Mouse (Mus musculus): ENCODE data around the gene Epor. TPM values are rescaled to one million over a fixed set of nuclear protein-coding genes. Genes with fewer than 3 reads are reported as not detected.

Epor gene
- polyA plus RNA-seq, 1 experiment: 2.1 TPM

DNA sequence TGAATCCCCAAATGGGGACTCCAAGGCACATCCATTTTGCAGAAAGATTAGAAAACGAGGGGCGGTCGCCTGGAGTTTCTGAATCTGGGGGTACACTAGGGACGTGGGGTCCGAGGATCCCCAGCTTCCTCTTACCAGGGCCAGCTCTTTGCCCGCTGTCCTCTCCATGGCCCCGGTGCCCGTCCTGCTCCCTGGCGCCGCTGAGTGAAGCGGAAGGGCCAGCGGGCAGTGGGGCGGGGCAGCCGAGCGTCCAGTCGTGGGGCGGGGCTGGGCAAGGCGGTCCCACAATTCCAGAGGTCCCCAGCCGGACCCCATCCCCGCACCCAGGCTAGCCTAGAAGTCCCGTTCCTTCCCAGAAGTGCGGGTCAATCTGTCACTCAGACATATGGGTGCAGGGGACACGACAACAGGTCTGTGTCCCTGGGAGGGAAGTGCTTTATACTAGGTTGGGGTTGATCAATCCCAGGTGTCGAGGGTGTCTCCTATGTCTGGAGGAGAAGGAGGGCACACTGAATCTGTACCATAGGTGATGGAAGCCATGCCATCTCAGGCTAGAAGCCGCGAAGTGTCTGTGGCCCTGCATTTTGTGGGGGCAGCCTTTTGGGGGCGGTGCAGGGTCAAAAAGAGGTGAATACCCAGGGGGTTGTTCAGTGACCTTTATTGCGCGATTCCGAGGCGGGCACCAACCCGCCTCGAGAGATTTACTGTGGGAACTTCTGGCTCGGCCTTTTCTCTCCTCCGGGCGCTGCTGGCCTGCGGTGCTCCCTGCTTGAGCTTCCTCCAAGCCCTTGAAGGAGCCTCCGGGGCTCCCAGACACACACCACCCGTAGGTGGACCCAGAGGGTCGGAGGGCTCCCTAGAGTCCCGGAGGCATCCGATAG, 26.2 kb upstream of the Epor start, which contains the start of gene Rgl3:
Gene Rgl3, minus strand, starts transcription at position 217 of the 881 bp plus-strand sequence.
- no peak for TF ChIP-seq CTCF (IDR thresholded peaks at IDR 0.05; ENCODE audit: borderline replicate concordance, extremely low read depth, insufficient read depth, insufficient read length)
- TF ChIP-seq POLR2A (IDR thresholded peaks at IDR 0.05; ENCODE audit: borderline replicate concordance, extremely low read depth, insufficient read depth, insufficient read length, poor library complexity, severe bottlenecking): no peak
- no peak for DNase-seq (ENCODE audit: low read depth)

DNA sequence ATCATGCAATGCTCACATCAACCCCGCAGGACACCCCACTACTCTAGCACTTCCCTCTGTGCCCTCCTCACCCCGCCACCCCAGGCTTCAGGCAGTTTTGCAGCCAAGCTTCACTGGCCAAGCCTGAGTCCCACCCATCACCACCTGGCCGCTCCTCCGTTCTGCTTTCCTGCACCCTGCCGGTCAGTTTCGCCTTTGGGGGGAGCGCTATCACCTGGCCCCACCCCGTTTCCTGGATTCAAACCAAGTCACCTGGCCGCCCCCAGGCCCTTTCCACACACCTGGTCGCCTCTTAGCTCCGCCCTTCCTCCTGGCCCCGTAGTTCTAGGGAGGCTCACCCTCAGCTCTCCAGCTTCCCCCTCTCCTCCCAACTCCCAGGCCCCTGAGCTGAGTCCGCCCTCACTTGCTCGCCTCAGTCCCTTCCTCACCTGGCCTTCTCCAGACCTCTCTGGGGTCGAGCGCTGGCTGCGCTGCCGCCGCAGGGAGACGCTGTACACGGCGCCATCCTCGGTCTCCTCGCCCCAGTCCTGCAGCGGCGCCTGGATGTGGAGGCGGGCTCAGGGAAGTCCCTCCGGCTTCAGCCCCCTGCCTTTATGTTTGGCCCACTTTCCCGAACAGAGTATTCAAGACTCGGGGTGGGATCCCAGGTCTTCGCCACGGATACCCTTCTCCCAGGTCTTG, 25.3 kb upstream of the Epor start:
- no peak for DNase-seq (ENCODE audit: low read depth)
- TF ChIP-seq POLR2A (IDR thresholded peaks at IDR 0.05; ENCODE audit: borderline replicate concordance, extremely low read depth, insufficient read depth, insufficient read length, poor library complexity, severe bottlenecking) (no peak), CTCF (IDR thresholded peaks at IDR 0.05; ENCODE audit: borderline replicate concordance, extremely low read depth, insufficient read depth, insufficient read length) (no peak)

DNA sequence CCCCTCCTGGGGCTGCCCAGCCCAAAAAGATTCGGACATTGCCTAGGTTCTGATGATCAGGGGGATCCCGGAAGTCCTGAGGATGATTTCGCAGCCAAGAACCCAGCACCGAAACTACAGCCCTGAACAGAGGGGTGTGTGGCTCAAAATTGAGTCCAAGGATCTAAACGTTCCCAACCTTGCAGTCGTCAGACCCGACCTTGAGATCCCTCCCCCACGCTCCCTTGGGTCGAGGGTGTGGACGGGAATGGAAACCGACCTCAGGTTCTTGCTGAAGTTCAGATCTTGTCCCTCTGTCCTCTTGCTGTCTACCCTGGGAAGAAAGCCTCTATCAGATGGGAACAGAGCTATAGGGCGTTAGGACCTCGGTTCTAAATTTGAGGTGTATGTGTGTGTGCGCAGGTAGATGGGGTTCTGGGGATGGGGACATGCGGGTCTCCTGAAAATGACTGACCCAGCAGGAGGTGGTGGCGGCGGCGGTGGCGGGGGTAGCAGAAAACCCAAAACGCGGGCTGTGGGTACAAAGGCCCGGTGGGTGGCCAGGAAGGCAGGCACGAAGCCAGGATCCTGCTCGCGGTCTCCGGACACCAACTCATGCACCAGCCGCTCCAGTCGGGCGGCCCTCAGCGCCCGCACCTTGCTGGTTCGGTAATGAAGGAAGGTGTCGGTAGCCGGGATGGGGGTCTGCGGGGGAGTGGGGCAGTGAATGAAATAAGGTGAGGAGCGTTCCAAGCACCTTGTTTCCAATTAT, 24.5 kb upstream of the Epor start:
- no peak for TF ChIP-seq CTCF (IDR thresholded peaks at IDR 0.05; ENCODE audit: borderline replicate concordance, extremely low read depth, insufficient read depth, insufficient read length)
- TF ChIP-seq POLR2A (IDR thresholded peaks at IDR 0.05; ENCODE audit: borderline replicate concordance, extremely low read depth, insufficient read depth, insufficient read length, poor library complexity, severe bottlenecking): no peak
- DNase-seq (ENCODE audit: low read depth): no peak

DNA sequence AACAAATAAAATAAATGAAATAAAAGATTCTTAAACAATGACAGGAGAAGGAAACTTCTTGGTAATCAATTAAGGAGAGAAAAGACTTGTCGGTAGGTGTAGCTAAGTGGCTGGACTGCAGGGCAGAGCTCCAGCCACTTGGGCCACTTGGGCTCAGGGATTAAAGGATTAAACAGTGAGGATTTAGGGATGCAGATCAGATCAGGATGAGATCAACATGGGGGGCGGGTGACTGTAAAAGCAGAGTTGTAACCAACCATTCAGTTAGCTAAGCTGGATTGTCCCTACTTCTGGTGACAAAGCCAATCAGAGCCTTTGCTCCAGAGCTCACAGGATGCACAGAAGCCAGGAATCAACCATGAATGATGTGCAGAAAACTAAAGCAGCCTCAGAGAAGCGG, 20.6 kb upstream of the Epor start:
- peak; percentile 34 for DNase-seq (ENCODE audit: low read depth)

DNA sequence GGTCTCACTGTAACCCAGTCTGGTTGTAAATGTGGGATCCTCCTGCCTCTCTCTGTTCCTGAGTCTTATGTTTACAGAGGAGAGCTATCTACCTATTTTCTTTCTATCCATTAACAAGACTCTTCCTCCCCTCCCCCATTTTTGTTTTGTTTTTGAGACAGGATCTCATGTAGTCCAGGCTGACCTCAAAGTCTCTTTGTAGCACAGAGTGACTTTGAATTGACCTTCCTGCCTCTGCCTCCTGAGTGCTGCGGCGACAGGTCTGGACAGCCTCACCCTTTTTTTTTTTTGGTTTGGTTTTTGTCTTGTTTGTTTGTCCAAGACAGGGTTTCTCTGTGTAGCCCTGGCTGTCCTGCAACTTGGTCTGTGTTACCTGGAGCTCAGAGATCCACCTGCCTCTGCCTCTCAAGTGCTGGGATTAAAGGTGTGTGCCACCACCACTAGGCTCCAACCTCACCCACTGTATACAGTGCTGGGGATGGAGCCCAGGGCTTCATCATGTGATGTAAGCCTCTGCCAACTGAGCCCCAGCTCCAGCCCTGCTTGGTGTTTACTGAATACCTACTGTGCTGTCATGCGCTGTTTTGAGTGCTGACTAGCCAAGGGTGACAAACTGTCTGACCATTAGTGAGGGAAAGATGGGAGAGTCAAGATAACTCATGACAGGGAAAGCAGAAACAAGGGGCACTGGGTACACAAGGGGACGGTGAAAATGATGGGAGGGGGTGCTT, 15.3 kb upstream of the Epor start:
- TF ChIP-seq CTCF (IDR thresholded peaks at IDR 0.05; ENCODE audit: borderline replicate concordance, extremely low read depth, insufficient read depth, insufficient read length) (no peak), POLR2A (IDR thresholded peaks at IDR 0.05; ENCODE audit: borderline replicate concordance, extremely low read depth, insufficient read depth, insufficient read length, poor library complexity, severe bottlenecking) (no peak)
- no peak for DNase-seq (ENCODE audit: low read depth)

More for the DNA sequence above, 20.6 kb upstream of the Epor start:
- TF ChIP-seq POLR2A (IDR thresholded peaks at IDR 0.05; ENCODE audit: borderline replicate concordance, extremely low read depth, insufficient read depth, insufficient read length, poor library complexity, severe bottlenecking) (no peak), CTCF (IDR thresholded peaks at IDR 0.05; ENCODE audit: borderline replicate concordance, extremely low read depth, insufficient read depth, insufficient read length) (no peak)

DNA sequence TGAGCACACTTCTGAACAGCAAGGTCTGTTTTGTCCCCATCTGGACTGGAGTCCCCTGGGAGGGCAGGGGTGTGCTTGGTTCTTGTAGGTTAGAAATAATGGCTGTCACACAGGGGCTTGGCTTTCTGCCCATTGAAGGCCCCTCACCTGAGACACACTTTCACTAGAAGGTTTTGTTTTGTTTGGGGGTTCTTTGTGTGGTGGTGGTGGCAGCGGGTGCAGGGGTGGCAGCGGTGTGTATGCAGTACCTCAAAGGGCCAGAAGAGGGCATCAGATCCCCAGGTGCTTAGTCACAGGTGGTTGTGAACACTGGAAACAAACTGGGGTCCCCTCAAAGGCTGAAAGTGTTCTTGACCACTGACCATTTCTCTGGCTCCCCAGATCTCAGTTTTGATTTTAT, 14.7 kb upstream of the Epor start:
- peak; percentile 68 for TF ChIP-seq CTCF (IDR thresholded peaks at IDR 0.05; ENCODE audit: borderline replicate concordance, extremely low read depth, insufficient read depth, insufficient read length)
- no peak for TF ChIP-seq POLR2A (IDR thresholded peaks at IDR 0.05; ENCODE audit: borderline replicate concordance, extremely low read depth, insufficient read depth, insufficient read length, poor library complexity, severe bottlenecking)
- DNase-seq (ENCODE audit: low read depth): no peak

DNA sequence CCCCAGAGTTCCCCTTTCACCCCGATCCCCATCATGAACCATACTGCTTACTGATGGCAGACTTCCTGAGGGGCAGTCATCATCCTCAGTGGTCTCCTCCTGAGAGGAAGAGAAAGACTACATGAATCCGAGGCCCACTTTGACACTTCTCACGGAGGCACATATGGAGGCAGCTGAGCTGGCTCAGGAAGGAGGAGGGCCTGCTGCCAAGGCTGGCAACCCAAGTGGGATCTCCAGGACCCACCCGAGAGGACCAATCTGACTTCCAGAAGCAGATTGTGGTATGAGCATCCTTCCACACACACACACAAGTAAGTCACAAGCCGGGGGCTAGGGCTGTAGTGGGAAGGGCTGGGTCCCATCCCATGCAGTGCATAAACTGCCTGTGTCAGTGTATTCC, 14.0 kb upstream of the Epor start:
- DNase-seq (ENCODE audit: low read depth): peak; percentile 61
- TF ChIP-seq CTCF (IDR thresholded peaks at IDR 0.05; ENCODE audit: borderline replicate concordance, extremely low read depth, insufficient read depth, insufficient read length) (no peak), POLR2A (IDR thresholded peaks at IDR 0.05; ENCODE audit: borderline replicate concordance, extremely low read depth, insufficient read depth, insufficient read length, poor library complexity, severe bottlenecking) (no peak)

DNA sequence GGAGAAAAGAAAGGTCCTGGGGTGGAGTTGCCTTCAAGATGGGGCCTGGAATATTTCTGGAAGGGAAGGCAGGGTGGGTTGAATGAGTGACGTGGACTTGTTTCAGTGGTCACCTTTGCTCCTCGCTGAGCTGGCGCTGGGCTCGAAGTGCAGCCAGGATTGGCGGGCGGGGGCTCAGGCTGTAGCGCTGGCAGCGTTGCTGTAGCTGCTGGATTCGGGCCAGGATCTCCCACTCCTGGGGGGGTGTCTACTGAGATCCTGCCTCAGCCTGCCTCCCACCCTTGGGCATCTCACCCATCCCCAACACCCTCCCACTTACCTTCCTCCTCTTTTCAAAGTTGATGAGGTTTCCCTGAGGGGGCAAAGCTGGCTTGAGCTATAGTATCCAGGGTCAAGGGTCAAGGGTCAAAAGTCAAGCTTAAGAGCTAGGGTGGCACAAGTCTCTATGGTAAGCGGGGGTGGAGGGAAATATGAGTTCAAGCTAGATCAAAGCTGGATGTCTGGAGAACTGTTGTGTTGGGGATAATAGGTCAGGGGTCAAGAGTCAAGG, 13.4 kb upstream of the Epor start:
- TF ChIP-seq POLR2A (IDR thresholded peaks at IDR 0.05; ENCODE audit: borderline replicate concordance, extremely low read depth, insufficient read depth, insufficient read length, poor library complexity, severe bottlenecking) (no peak), CTCF (IDR thresholded peaks at IDR 0.05; ENCODE audit: borderline replicate concordance, extremely low read depth, insufficient read depth, insufficient read length) (no peak)
- DNase-seq (ENCODE audit: low read depth): peak; percentile 35

DNA sequence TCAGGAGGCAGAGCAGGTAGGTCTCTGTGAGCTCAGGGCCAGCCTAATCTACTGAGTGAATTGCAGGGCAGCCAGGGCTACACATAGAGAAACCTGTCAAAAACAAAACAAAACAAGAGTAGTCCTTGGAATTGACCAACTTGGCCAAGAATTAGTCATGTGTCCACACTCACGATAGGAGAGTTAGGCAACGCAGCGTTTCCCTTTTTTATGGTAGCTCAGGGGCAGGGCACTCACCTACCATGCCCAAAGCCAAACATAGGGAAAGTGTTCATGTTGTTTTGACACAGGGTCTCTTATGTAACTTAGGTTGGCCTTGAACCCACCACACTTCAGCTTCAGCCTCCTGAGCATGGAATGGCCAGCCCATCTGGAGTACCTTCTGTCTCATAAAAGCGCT, 6.0 kb upstream of the Epor start:
- TF ChIP-seq POLR2A (IDR thresholded peaks at IDR 0.05; ENCODE audit: borderline replicate concordance, extremely low read depth, insufficient read depth, insufficient read length, poor library complexity, severe bottlenecking) (no peak), CTCF (IDR thresholded peaks at IDR 0.05; ENCODE audit: borderline replicate concordance, extremely low read depth, insufficient read depth, insufficient read length) (no peak)
- DNase-seq (ENCODE audit: low read depth): no peak

DNA sequence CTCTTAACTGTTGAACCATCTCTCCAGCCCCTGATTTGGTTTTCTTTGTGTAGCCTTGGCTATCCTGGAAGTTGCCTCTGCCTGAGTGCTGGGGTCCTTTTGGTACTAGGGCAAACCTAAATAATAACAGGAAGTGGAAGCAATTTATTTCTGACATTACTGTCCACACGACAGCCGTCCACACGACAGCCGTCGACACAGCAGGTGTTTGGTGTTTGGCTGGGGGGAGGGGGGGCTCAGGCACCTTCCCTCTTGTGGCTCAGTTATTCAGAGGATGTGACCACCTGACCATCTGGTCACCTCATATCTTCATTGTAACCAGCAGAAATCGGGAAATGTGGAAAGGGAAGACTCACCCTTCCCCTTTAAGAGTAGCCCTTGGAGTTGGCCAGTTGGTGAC, 5.6 kb upstream of the Epor start:
- TF ChIP-seq POLR2A (IDR thresholded peaks at IDR 0.05; ENCODE audit: borderline replicate concordance, extremely low read depth, insufficient read depth, insufficient read length, poor library complexity, severe bottlenecking): no peak
- TF ChIP-seq CTCF (IDR thresholded peaks at IDR 0.05; ENCODE audit: borderline replicate concordance, extremely low read depth, insufficient read depth, insufficient read length): no peak
- DNase-seq (ENCODE audit: low read depth): no peak

Measured in brain, embryonic 14.5 days (tissue).